Mouse (Mus musculus) cerebellum, adult 11 months (tissue): Measurements from ENCODE around the gene Nptn.
"Not testable (repeated sequence)": the region's sequence is repeated elsewhere in the genome, so short reads cannot be mapped to it uniquely, and the experiment has no call there.

Source experiments
- DNase-seq: peaks from one replicate; pipeline ENCODE4 v3.0.0; 2022

Gene Nptn

GRCm38 (mm10) chr9:58565945-58566344 is 16.1 kb upstream of the Nptn start:
- DNase-seq = not testable (repeated sequence)

- DNase-seq = no peak
These were observed 14.4 kb upstream of the Nptn start for GRCm38 (mm10) chr9:58567682-58568081.

DNA sequence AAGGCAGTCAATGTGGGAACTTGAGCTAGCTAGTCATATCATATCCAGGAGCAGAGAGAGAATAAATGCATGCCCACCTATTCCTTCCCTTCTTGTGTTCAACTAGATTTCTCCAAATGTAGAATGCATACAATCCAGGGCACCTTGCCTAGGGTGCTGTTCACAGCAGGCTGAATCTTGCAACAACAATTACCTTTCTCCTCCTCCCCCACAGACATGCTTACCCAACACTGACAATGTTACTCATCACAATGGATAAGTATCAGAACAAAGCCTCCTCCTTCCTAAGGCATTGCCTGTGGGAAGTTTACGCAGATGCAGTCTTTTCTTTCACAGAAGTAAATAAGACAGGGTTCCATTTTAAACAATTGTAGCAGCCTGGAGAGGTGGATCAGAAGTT is 11.0 kb upstream of the Nptn start:
- DNase-seq = no peak

DNA sequence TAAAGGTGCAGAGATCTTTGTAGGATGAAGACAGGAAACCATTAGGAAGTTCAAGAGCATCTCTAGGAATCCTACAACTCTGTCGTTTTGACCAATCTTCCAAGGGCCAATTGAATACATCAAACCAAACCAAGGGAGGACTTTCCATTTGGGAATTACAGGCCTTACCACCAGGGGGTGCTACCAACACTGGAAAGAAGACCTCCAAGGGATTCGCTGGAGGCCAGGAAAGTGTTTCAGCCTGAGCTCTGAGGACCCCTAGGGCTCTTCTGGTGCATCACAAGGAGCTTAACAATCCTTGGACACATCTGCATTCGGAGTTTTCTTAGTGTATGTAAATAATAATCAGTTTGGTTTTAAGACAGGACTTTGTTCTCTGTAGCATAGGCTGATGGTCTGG is 3.4 kb upstream of the Nptn start:
- DNase-seq = peak; percentile 82

- DNase-seq = not testable (repeated sequence)
These were observed 1.4 kb upstream of the Nptn start for GRCm38 (mm10) chr9:58580453-58581195.

DNA sequence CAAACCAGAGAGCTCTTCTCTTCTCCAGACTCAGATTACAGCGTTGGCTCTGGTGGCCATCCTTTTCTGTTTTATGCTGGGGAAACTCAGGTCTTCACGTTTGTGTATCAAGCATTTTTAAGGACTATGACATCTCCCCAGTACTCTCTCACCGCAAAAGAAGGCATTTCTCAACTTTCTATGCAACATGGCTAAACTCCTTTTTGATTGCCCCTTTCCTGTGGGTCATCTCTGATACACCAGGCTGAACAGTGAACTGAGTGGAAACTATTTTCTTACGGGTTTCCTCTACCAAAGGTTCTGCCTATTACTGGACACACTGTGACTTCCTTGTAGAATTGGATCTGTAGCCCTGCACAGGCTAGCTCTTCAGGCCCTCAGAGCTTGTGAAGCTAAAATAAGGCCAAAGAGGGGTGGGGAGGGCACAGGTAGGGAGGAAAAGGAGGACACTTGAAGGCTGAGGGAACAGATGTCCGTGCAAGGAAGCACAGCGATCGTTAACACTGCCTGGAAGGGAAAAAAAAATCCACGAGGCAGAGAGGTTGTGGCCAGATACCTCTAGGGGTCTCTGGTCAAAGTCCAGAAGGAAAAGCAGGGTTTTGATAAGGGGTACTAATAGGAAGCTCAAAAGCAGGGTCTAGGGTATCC is 633 bp upstream of the Nptn start:
- no peak for DNase-seq

DNA sequence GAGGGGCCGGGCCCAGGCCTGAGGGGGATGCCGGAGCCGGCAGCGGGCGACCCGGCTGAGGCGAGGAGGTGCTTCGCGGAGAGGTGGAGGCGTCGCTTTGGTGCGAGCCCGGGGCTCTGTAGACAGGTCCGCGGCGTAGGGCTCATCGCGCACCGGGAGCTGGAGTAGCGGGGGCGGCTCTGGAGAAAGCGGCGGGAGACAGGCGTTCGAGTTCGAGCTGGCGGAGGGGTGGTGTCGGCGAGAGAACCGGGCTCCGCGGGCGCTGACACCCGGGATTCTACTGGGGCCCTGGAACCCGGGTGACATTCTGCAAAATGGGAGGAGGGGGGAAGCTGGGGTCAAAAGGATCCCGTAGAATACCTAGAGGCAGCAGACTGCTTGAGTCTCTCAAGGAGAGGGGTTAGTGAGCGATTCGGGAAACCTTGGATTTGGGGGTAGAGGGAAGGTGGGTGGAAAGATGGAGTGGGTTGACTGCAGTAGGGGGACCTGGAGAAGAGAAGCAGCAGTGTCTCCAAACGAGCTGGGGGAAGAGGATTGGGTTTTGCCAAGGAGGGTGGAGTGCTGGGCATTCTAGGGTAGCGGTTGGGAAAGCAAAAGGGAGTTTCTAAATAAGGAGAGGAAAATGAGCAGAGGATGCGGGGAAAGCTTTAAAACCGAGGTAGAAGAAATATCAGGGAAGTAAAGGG is 684 bp downstream of the Nptn start:
- peak; percentile 58 for DNase-seq

DNA sequence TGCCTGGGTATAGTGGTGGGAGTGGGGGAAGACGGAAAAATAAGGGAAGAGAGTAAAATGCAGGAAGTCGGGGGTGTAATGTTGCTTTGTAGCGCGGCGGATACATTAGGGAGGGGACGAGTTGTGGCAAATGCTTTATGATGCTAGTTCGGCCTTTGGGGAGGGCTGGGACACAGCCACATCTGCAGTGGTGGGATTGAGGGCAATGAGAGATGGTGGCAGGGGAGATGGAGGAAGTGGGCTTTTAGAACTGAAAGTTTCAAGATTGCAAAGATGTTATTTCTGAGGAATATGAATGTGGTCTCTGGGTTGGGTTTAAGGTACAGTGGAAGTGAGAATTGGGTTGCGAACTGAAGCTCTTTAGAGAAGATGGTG is 1.2 kb downstream of the Nptn start:
- DNase-seq = no peak

GRCm38 (mm10) chr9:58584323-58584722 is 2.3 kb downstream of the Nptn start:
- no peak for DNase-seq

GRCm38 (mm10) chr9:58588657-58589056 is 6.6 kb downstream of the Nptn start:
- DNase-seq = no peak

DNA sequence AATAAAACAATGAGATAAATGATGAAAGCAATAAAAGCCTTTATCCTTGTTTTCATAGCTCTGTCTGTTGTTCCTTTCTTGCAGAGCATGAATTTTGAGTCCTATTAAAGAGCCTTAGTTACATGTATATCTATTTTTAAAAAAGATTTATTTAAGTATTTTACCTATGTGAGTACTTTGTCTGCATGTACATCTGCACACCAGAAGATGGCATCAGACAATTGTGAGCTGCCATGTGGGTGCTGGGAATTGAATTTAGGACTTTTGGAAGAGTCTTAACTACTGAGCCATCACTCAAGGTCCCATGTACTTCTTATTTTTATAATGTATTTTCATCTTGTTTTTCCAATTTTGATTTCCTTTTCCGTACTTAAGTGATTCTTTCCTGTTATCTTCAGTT is 13.3 kb downstream of the Nptn start:
- no peak for DNase-seq

GRCm38 (mm10) chr9:58613790-58614189 is 31.8 kb downstream of the Nptn start:
- peak; percentile 22 for DNase-seq

- DNase-seq = no peak
These were observed 33.3 kb downstream of the Nptn start for GRCm38 (mm10) chr9:58615064-58615938.

DNA sequence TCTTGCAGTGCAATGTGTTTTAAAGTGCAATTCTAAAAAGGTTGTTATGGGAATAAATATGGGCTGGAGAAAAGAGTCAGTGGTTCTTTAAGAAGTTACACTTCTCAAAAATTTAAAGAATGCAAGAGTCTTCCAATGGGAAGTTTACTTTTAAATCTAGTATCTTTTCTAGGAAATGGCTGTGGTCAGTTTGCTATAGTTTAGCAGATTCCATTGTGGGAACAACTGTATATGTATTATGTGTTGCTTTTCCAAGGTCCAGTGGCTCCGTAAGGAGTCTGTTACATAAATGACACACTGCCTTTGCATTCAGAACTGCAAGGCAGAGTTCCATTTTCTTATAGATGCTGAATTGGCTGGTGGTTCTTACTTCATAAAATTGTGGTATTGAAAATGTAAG is 41.0 kb downstream of the Nptn start:
- DNase-seq = no peak

DNA sequence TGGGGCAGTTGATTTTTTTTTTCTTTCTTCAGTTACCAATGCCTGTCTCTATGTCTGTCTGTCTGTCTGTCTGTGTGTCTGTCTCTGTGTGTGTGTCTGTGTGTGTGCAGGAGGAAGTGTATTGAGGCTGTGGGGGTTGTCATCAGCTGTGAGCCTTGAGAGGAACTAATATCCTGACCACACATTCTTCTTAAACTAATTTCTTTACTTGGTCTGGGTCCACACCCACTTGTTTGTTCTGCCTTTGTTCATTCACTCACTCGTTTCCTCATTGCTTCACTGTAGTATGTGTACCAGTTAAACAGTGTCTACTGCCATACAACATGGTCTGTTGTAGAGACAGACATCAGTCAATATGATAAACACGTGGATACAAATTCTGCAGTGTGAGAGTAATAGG is 45.2 kb downstream of the Nptn start:
- DNase-seq = no peak

DNA sequence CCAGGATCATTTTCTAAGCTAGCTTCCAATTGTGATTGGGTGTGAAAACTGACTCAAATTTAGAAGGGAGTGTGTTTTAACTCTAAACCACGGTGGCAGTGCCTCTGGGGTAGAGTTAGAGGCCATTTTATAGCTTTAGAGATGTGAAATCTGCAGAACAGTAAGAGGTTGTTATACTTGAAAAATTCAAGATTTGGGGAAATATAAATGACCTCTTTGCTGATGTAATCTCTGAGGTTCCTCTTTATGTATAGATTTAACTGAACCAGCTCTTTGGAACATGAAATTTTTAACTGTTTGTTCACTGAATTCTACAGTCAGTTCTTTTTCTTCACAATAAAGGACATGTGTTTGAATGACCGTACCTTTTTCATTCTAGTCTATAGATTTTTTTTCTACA is 48.4 kb downstream of the Nptn start:
- DNase-seq = no peak

- no peak for DNase-seq
These were observed 66.6 kb downstream of the Nptn start for GRCm38 (mm10) chr9:58648406-58649264.

DNA sequence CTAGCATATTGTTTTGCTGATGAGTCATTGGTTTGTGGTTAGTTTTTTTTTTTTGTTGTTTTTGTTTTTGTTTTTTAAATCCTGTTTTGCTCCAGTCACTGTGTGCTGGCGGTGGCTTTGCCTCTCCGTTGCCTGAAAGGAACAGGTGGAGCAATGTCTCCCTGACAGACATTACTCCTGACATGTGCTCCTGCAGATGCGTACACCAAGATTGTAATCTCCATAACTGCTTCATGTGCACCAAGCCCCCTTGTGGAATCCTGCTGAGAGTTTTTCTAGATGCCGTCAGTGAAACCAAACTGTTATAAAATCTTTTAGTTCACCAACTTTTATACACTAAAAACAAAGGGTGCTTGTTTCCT is 67.2 kb downstream of the Nptn start:
- no peak for DNase-seq

- peak; percentile 13 for DNase-seq
These were observed 70.0 kb downstream of the Nptn start for GRCm38 (mm10) chr9:58651993-58652392.

DNA sequence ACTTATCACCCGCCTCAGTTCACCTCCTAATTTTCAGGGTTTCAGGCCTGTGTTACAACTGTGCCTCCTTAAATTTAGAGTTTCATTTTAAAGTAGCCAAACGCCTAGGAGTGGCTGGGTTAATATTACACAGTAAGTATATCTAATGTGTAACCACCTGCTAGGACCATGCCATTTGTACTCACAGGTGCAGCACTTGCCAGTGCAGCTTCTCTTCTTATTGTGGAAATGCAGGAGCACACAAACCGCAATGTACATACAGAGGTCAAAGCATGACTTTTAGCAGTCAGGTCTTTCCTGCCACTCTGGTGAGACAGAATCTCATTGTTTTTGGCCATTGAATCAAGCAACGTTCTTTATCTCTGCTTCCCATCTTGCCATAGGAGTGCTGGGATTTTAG is 72.5 kb downstream of the Nptn start:
- no peak for DNase-seq

DNA sequence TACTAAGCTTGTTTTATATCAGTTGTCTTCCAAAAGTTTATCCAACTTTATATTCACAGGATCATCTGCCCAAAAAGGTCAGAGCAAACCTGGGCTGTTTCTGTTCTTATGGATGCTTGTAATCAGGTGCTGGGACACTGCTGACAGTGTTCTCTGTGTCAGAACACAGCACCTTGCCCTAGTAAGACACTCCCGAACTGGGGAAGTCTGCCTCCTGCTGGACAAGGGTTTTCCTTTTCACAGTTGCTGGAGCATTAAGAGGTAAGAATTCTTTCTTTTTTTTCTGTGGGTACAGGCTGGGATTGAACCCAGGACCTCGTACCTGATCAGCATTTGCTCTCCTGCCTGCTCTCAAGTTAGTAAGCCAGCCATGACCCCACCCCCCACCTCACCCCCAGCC is 74.4 kb downstream of the Nptn start:
- DNase-seq = no peak

DNA sequence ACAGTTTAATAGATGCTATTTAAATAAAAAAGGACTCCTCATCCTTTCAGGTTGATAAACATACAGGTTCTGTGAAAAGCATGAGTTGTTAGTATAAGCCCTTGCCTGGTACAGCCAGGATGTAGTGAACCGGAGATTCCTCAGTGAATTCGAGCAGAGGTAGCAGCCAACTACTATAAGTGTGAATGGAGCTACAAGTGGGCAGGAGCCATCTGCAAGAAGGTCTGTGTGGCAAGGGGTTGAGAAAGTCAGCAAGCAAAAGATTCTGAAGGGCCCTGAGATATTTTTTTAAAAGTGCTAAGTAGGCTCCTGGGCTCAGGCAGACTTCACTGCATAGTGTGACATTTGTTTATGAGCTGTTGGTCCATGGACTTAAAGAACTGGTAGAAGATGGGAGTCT is 74.8 kb downstream of the Nptn start:
- DNase-seq = no peak
